Mouse (Mus musculus) testis, postnatal 10 days (tissue): Measurements from ENCODE around the gene Cct3.
A peak's percentile ranks its signal among the peaks of the same experiment; 100 is the strongest.
"Not testable (repeated sequence)": the region's sequence is repeated elsewhere in the genome, so short reads cannot be mapped to it uniquely, and the experiment has no call there.

ENCODE experiments used
- DNase-seq: peaks from one replicate; pipeline ENCODE4 v3.0.0; 2021; ENCODE audit warnings: low spot score

Cct3 gene

DNA sequence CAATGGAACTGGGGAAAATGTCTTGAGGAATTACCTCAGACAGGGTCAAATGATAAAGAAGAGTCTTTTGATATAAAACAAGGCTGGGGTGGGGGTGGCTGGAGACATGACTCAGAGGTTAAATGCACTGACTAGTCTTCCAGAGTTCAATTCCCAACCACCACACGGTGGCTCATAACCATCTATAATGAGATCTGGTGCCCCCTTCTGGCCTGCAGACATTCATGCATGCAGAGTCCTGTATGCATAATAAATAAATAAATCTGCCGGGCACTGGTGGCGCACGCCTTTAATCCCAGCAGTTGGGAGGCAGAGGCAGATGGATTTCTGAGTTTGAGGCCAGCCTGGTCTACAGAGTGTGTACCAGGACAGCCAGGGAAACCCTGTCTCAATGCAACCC is 4.9 kb upstream of the Cct3 start:
- no peak for DNase-seq

- DNase-seq, result not testable (repeated sequence)
Observed at GRCm38 (mm10) chr3:88295272-88295671, 1.6 kb upstream of the Cct3 start.

DNA sequence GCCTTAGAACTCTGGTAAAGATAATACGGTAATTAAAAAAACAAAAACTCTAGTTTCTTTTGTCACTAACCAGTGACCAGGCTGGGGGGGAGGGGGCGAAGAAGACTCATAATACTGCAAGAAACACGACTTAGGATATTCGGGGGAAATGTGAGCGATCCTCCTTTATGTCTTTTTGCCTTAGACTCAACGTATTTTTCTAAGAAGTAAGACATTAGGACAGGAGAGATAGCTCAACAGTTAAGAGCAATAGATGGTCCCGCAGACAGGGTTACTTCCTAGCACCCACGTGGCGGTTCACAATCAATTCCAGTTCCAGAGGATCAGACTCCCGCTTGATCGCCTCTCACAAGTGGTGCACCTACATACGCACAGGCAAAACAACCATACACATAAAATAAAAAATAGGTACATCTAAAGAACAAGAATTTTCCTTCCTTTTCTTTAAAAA is 781 bp upstream of the Cct3 start:
- DNase-seq, result peak; percentile 56

- no peak for DNase-seq
Observed at GRCm38 (mm10) chr3:88297321-88297851, 470 bp downstream of the Cct3 start.

DNA sequence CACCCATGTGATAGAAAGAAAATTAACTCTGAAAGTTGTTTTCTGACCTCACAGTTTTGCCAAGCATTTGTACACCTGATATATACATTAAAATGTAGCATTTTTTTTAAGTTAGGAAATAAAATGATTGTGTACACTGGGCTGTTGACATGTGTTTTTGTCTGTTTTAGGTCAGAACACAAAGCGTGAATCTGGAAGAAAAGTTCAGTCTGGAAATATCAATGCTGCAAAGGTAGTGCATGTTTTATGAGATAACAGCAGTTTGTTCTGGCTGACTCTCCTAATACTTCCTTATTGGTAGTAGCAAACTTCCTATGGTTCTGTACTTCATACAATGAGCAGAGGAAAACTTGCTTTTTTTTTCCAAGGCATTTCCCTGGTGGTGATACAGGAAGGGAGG is 2.3 kb downstream of the Cct3 start:
- no peak for DNase-seq

DNA sequence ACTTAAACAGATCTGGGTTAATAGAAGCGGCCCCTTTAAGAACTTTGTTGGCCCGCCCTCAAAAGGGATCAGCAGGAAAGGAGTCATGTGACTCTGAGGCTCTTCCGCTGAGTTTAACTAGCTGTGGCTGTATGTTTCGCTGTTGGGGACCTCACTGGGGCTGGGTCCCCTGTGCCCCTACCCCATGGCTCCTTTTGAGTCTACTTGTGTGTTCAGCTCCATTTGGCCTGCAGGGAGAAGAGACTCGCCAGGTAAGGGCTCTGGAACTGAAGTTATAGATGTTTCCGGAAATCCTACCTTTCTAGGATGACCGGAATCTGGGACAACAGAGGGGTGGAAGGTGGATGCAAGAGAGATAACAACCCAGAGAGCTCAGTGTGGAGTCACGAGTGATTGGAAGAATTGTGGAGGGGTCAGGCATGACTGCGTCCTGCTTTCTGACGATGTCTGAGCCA is 28.1 kb downstream of the Cct3 start, which contains the start of gene Glmp:
Gene Glmp (plus strand): TSS at position 73 of the 455 bp plus-strand sequence.
- DNase-seq, result peak; percentile 67

- DNase-seq, result no peak
Observed at GRCm38 (mm10) chr3:88328956-88329355, 32.0 kb downstream of the Cct3 start.

DNA sequence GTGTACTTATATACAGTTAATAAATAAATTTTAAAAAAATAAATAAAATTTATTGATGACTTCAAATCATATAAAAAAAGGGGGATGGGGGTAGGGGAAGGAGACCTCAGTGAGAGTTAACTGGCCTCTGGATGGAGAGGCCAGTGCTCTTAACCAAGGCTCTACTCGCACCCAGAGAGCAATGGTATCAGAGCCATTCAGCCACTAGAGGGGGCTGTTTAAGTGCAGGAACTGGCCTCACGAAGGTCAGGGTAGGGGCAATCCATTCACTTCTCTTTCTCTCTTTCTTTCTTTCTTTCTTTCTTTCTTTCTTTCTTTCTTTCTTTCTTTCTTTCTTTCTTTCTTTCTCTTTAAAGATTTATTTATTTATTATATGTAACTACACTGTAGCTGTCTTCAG is 34.4 kb downstream of the Cct3 start:
- DNase-seq, result peak; percentile 63

DNA sequence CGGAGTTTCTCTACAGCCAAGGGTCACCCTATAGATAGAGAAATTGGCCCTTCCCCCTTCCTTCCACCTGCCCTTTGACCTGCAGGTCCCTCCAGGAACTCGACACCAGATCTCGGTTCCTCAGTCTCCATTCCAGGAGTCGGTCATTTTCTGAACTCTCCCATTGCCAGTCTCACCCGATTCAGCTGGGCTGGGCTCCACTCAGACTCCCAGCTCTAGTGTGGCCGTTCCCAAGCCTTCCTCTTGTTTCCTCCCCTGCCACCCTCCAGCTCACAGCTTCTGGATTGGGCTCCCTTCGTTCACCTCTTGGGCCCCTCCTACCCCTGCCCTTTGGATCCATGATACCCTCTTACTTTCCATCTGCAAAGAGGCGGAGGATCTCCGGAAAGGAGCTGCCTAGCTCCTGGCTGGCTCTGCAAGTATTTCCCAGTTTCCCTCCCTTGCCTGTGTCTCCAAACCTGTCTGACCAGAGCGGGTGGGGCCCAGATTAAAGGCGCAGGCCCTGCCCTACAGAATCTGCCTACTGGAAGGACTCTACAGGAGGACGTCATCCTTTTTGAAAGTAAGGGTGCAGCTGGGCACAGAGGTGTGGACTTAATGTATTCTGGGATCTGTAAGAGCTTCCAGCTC is 37.2 kb downstream of the Cct3 start:
- no peak for DNase-seq

DNA sequence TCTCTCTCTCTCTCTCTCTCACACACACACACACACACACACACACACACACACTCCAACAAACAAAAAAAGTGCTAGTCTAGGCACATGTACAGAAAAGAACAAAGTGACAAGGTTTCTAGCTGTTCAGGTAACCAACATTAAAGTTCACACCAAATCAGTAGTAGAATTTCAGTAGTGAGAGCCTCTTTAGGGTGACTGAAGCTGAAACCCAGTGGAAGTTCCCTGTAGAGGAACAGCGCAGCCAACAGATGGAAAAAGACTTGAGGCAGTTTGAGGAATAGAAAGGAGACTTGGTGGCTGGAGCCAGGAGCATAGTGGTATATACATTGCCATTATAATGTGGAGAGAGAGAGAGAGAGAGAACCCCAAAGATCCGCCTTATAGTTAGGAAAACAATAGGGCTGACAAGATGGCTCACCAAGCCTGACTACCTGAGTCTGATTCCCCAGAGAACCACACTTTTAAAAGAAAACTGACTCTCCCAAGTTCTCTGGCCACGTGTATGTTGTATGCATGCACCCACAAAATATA is 38.1 kb downstream of the Cct3 start:
- no peak for DNase-seq

DNA sequence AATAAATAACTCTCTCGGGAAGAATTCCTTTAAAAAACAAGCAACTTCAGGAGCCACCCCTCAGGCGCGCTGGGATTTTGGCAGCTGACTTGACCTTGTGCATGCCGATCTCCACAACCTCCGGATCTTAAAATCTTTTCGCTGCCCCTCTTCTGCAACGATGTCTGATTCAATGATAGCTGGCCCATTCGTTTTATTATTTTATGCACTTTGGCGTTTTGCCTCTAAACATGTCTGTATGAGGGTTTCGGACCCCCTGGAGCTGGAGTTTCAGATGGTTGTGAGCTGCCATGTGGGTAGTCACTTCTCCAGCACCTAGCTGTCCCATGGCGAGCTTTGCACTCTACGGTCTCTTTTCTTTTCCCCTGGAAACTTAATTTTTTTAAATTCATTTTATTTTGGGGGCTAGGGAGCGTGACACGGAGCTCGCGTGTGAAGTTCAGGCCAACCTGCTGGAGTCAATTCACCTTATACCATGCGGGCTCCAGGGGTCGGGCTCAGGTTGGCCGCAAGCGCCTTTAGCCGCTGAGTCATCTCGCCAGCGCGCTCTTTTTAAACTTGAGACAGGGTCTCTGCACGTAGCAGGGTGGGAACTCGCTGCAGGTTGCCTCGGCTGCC is 38.6 kb downstream of the Cct3 start:
- DNase-seq, result no peak

- DNase-seq, result peak; percentile 96
Observed at GRCm38 (mm10) chr3:88336058-88337013, 39.4 kb downstream of the Cct3 start, which contains the start of the genes Tmem79 and Smg5. Gene Tmem79 (minus strand): TSS chr3:88336148. Gene Smg5 (plus strand): TSS chr3:88336260.

DNA sequence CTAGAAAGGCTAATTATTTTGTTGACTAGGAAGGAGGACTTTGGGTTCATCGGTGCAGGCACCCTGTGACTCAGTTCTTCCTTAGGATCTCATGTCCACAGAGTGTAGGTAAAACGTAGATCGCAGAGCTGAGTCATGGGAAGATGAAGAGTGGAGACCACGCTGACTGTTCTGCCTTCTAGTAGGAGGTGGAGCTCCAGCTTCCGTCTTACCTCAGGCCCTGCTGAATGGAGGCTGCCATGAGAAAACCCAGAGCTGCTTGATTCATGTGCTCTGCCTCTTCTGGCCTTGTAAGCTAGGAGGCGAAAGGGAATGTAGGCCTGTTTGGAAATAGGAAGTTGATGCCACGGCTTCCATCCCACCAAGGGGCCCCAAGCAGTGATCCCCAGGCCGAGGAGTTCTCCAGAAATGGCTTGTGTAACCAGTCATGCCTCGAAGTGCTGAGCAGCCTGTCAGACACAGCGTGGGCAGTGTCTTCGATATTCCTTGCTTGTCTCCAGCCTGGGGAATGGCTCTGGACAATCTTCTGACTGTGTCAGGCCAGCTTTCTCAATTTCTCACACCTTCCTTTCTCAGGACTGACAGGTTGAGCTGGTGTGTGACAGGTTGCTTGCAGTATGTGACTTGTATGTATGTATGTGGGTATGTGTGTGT is 40.6 kb downstream of the Cct3 start:
- no peak for DNase-seq

GRCm38 (mm10) chr3:88338316-88338715 is 41.4 kb downstream of the Cct3 start:
- no peak for DNase-seq

GRCm38 (mm10) chr3:88339006-88339405 is 42.1 kb downstream of the Cct3 start:
- DNase-seq, result no peak

DNA sequence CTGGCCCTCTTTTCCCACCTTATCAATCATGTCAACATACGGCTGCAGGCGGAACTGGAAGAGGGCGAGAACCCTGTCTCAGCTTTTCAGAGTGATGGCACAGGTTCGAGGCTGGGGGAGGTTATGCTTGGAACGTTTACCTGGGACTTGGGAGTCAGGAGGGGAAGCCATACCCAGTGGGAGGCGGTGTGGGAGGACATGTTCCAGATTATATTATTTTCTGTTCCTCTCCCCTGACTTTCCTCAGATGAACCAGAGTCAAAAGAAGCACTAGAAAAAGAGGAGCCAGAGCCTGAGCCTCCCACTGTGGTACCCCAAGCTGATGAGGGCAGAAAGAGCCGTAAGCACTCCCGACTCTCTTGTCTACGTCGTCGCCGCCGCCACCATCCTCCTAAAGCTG is 53.8 kb downstream of the Cct3 start:
- no peak for DNase-seq

DNA sequence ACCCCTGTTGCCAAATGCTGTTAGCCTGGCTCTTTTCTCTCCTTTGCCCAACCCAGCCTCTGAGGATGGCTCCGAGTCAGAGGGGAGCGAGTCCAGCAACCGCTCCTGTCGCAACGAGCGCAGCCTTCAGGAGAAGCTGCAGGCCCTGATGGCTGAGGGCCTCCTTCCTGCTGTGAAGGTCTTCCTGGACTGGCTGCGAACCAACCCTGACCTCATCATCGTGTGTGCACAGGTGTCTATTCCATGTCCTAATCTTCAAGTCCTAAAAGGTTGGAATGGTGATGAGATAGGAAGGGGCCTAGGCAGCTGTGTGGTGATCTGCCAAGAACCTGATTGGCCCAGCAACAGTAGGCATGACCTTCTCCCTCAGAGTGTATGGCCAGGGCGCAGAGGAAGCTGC is 56.0 kb downstream of the Cct3 start:
- no peak for DNase-seq

- no peak for DNase-seq
Observed at GRCm38 (mm10) chr3:88354396-88355165, 57.7 kb downstream of the Cct3 start.

- DNase-seq, result no peak
Observed at GRCm38 (mm10) chr3:88359584-88359983, 62.7 kb downstream of the Cct3 start.

DNA sequence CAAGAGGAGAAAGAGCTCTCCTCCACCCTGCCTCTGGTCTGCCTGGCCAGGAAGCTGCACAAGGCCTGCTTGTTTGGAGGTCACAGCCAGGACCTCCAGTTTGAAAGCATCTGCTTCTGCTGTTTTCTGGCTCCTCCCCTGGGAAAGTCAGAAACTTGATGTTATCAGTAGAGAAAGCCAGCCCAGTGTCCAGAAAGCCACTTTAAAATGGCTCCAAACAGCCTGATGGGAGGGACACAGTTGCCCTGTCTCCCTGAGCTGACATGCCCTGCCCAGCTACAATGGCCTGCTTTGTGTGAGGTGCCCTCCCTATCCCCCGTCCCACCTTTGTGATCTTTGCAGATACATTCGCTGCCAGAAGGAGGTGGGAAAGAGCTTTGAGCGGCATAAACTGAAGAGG is 63.1 kb downstream of the Cct3 start:
- no peak for DNase-seq

GRCm38 (mm10) chr3:88361096-88361495 is 64.2 kb downstream of the Cct3 start:
- DNase-seq, result no peak
